Mouse (Mus musculus) macrophage (primary cell): ENCODE results near the gene Uqcrc2. TPM values are rescaled to one million over a fixed set of nuclear protein-coding genes. Genes with fewer than 3 reads are reported as not detected.

Experiments
- H3K27ac ChIP-seq: fragments of 350-480 bp; formaldehyde crosslinking; 2 replicates; pipeline ENCODE4 v1.9.0; 2021
- H3K36me3 ChIP-seq: fragments of 350-480 bp; formaldehyde crosslinking; 2 replicates; pipeline ENCODE4 v1.9.0; 2021; ENCODE audit errors: inconsistent target
- H3K4me3 ChIP-seq: fragments of 350-480 bp; formaldehyde crosslinking; 2 replicates; pipeline ENCODE4 v1.9.0; 2021; ENCODE audit errors: inconsistent target
- H3K79me2 ChIP-seq: fragments of 350-480 bp; formaldehyde crosslinking; 2 replicates; pipeline ENCODE4 v1.9.0; 2021; ENCODE audit errors: inconsistent target
- WGBS: methylation state at CpG from one replicate; pipeline ENCODE4 v1.1.7; 2026; ENCODE audit warnings: inconsistent platforms; ENCODE audit not compliant: missing documents; 5-methylcytosine and 5-hydroxymethylcytosine counted together
- polyA plus RNA-seq: library from polyadenylated mRNA; stranded (reverse); fragments of 250-400 nt; gene quantifications from 3 replicates; pipeline ENCODE4 v1.2.4, GENCODE M21; 2018; ENCODE audit warnings: inconsistent platforms

Uqcrc2 gene
- polyA plus RNA-seq, 1 experiment from 2014 or later, result 108 TPM

DNA sequence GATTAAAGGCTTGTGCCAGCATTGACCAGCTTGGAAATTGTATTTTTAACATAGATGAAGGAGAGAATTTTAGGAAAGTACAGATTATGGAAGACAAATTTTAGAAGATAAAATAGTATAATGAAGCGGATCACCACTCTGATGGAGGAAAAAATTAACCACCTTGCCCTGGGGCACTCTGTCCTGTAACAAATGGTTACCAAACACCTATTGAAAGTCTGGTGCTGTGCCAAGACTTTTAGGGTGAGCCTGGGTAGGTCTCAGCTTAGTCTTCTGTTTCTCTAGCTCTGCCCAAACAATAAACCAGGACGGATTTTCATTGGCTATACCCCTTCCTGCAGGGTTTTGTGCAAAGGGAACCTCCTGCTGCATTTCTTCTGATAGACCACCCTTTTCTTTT is 36.3 kb downstream of the Uqcrc2 start:
- no peak overlapping the region for H3K4me3 ChIP-seq
- H3K79me2 ChIP-seq, result no peaks in the 10 kb centered on the region
- H3K36me3 ChIP-seq, result no peaks in the 10 kb centered on the region
- 88% methylated on average over 2 of the region's 2 CpGs for WGBS
- H3K27ac ChIP-seq, result no peak overlapping the region

DNA sequence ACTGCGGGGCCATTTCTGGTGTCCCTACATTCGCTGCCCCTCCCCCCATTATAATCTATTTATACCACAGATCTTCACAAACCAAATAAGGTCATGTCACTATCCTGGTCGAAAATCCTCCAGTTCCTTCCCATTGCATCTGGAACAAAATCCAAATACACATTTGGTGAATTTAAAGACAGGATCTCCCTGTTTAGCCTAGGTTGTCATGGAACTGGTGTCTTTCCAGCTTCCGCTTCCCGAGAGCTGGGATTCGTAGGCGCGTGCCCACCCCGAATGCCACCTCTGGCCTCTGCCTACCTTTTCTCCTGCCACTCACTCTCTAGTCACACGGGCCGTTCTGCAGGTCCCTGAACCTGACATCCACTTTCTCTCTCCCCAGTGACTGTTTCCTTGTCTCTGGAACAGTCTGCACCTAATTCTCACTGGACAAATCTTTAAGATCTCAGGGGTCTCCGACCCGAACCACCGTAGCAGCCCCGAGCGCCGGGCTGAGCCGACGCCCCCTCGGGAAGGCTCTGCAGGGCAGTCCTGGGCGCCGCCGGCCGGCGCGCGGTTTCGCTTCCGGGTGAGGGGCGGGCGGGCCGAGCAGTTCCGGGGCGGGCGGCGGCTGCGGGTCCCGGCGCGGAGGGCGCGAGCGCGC is 42.1 kb downstream of the Uqcrc2 start, which contains the start of gene Mosmo:
Gene Mosmo (plus strand): TSS at position 618 of the 643 bp plus-strand sequence.
- no peaks in the 10 kb centered on the region for H3K36me3 ChIP-seq
- peak within 1 kb of the TSS; percentile 39 for H3K27ac ChIP-seq
- WGBS, result 0% methylated on average over 13 of the region's 44 CpGs
- peak within 1 kb of the TSS; percentile 85 for H3K4me3 ChIP-seq
- H3K79me2 ChIP-seq, result peaks cover 44% of the 10 kb centered on the region

DNA sequence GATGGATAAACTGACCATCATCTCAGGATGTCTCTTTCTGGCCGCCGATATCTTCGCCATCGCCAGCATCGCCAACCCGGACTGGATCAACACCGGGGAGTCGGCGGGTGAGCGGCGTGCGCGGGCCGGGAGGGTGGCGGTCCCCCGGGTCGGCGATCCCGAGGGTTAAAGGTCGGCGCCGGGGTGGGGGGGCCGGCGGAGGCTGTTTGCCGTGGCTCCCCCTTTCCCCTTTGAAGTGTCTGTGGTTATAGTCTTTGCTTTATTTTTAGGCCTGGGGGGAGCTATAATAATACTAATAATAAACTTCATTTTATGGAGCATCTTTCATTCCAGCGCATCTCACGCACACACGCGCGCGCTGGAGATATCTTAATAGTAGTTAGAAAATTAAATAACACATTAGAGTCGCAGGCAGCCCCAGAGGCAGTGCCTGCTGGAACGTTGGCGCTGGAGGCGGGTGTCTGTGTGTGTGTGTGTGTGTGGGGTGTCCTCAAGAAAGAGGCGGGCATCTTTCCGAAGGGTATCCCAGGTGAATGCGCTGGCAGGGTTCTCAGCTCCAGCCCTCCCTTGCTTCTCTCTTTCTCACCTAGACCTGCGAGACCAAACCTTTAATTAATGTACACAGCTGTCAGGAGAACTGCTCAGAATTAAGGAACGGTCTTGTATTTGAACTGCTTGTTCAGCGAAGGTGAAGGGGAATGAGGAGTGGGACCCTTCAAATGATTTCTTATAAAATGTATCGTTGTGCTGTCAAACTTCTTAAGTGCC is 43.0 kb downstream of the Uqcrc2 start:
- Histone ChIP-seq H3K4me3 (peak overlapping the region; percentile 66), H3K36me3 (no peaks in the 10 kb centered on the region), H3K27ac (no peak overlapping the region), H3K79me2 (peaks cover 52% of the 10 kb centered on the region)
- 2% methylated on average over 32 of the region's 42 CpGs for WGBS

DNA sequence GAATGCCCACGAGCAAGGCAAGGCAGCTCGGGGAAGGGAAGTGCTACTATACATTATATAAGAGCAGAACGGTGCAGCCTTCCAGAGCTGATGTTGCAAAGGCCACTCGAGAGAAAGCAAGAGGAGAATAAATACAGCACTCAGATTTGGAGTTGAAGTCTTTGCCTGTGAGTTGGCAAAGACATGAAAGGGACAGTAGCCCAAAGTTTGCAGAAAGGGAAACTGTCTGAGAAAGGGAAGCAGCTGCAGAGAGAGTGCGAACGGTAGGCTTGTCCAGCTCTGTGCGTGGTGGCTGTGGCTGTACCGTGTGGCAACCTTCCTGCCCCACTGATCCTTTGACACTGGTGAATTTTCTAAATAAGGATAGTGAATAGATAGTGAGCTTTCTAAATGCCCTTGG is 44.0 kb downstream of the Uqcrc2 start:
- 1% methylated on average over 8 of the region's 8 CpGs for WGBS
- no peaks in the 10 kb centered on the region for H3K36me3 ChIP-seq
- peaks cover 63% of the 10 kb centered on the region for H3K79me2 ChIP-seq
- peak overlapping the region; percentile 66; the same call in 1 of the 2 replicates for H3K4me3 ChIP-seq
- H3K27ac ChIP-seq, result no peak overlapping the region

DNA sequence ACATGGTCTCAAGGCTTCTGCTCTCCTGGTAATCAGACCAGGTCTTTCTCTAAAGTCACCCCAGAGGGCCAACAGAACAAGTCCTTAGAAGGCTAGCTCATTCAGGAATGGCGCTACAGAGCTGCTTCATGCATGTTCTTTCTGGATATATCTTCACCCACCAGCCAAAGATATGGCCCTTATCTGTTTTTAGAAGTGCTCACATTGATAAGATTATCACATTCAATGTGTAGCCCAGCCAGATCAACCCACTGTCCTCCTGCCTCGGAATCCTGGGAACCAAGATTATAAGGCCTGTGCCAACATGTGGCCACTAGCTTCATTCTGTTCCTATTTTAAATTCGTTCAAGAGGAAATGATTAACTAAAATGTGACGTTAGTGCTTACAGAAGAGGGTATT is 47.0 kb downstream of the Uqcrc2 start:
- H3K4me3 ChIP-seq, result no peak overlapping the region
- 49% methylated on average over 4 of the region's 4 CpGs for WGBS
- no peak overlapping the region for H3K27ac ChIP-seq
- peaks cover 93% of the 10 kb centered on the region for H3K79me2 ChIP-seq
- H3K36me3 ChIP-seq, result no peaks in the 10 kb centered on the region

DNA sequence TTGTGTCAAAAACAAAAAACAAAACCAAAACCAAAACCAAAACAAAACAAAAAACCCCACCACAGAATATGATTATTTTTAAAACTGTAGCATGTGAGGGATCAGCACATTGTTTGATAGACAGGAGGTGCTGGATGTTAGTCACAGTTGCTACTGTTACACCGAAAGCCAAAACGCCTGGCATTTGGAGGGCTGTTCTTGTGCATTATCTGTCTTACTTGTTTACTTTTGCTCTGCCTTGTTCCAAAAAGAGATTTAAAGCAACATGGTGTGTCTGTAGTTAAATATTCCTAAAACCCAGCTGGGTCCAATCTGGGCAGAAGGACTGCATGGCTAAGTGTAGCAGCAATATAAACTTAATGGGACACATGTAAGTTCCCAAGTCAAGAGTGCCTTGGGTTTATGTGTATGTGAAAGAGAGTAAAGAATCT is 49.8 kb downstream of the Uqcrc2 start:
- Histone ChIP-seq H3K4me3 (no peak overlapping the region), H3K79me2 (peaks cover 92% of the 10 kb centered on the region), H3K36me3 (no peaks in the 10 kb centered on the region), H3K27ac (no peak overlapping the region)
- 94% methylated on average over 2 of the region's 2 CpGs for WGBS

DNA sequence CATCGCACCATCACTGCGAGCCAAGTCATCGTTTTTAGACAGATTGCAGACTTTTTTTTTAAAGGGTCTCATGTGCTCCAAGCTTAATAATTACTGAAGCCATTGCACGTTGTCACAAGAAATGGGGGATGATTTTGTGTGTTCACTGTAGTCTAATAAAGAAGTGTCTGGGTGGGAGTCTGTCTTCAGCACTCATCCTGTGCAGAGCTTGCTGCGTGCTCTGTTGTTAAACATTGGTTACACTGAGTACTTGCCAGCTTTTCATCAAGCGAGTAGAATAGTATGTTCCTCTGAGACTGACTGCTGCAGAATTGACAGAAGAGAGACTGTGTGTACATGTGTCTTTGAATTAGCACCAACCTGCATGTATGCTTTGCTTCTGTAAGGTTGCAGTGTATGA is 50.3 kb downstream of the Uqcrc2 start:
- WGBS, result 94% methylated on average over 6 of the region's 6 CpGs
- H3K27ac ChIP-seq, result no peak overlapping the region
- no peak overlapping the region for H3K4me3 ChIP-seq
- H3K36me3 ChIP-seq, result no peaks in the 10 kb centered on the region
- peaks cover 92% of the 10 kb centered on the region for H3K79me2 ChIP-seq

DNA sequence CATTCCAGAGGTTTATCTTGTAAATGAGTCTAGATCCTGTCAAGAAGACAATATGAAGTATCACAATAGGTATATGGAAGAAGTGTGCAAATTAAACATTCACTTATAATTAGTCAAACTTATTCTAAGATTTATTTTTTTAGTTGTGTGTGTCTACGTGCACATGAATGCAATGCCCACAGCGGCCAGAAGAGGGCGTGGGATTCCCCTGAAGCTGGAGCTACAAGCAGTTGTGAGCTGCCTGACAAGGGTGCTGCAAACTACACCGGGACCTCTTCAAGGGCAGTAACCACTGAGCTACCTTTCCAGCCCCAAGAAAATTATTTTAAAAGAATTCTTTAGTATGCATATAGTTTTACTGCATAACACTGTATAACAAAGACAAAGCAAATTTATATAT is 55.7 kb downstream of the Uqcrc2 start:
- Histone ChIP-seq H3K27ac (no peak overlapping the region), H3K4me3 (no peak overlapping the region), H3K79me2 (peaks cover 72% of the 10 kb centered on the region), H3K36me3 (no peaks in the 10 kb centered on the region; the same call in 1 of the 2 replicates)
- 79% methylated on average over 4 of the region's 4 CpGs for WGBS

DNA sequence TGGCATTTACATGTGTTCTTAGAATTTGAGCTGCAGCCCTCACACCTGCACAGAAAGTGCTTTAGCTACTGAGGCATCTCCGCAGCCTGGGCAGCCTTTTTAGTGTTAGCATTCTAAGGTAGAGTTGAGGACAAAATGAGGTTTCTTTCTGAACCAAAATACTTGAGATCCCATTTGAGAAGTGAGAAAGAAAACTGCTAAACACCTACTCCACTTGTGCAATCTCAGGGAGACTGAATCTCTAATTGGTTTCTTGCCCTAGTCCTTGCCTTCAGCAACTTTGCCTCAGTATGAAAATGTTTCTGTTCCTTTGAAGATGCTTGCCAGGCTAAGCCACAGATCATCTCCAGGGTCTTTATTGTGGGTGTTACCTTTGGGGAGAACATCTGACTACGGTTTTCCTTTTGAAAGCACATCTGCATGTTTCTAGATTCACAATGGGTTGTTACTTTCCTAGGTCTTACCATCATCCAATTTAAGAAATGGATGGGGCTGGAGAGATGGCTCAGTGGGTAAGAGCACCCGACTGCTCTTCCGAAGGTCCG is 58.9 kb downstream of the Uqcrc2 start:
- Histone ChIP-seq H3K36me3 (no peaks in the 10 kb centered on the region; the same call in 1 of the 2 replicates), H3K27ac (no peak overlapping the region), H3K79me2 (peaks cover 40% of the 10 kb centered on the region; the same call in 1 of the 2 replicates), H3K4me3 (no peak overlapping the region)
- WGBS, result 90% methylated on average over 2 of the region's 5 CpGs

DNA sequence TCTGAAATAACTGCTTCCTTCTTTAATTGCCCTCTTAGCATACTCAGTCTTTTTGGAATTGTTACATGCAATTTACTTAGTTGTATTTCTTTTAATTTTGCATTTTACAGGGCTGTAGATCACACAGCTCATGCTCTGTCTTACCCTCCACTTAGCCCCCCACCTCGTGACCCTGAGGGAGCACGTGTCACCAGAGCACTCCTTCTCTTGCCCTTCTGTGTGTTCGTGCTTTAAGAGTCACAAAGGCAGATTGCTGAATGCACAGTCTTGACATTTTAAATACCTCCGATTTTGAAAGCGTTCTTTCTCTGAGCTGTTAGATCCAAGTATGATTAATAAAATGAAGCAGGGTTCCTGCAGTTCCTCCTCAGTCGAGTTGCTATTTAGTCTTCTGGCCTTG is 60.2 kb downstream of the Uqcrc2 start:
- H3K79me2 ChIP-seq, result peaks cover 42% of the 10 kb centered on the region; the same call in 1 of the 2 replicates
- WGBS, result 92% methylated on average over 6 of the region's 6 CpGs
- H3K27ac ChIP-seq, result no peak overlapping the region
- no peak overlapping the region for H3K4me3 ChIP-seq
- H3K36me3 ChIP-seq, result no peaks in the 10 kb centered on the region; the same call in 1 of the 2 replicates

DNA sequence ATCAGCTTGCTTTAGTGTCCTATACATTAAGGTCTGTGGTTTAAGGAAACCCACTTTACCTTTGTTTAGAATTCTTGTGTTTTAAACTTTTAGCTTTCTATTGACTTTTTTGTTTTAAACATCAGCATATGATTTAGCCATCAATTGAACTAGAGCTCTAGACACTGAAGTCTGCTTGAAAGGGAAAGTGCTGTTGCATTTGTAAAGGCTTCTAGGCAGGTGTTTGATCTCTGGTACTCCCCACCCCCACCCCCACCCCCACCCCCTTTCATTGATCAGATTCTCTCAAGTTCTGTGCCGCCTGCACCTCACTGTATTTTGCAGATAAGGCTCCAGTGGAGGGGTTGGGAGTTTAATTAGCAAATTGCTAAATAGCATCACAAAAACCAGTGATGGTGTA is 60.7 kb downstream of the Uqcrc2 start:
- Histone ChIP-seq H3K27ac (no peak overlapping the region), H3K36me3 (no peaks in the 10 kb centered on the region; the same call in 1 of the 2 replicates), H3K79me2 (peaks cover 42% of the 10 kb centered on the region; the same call in 1 of the 2 replicates), H3K4me3 (no peak overlapping the region)
- WGBS, result 90% methylated on average over 1 of the region's 1 CpGs

DNA sequence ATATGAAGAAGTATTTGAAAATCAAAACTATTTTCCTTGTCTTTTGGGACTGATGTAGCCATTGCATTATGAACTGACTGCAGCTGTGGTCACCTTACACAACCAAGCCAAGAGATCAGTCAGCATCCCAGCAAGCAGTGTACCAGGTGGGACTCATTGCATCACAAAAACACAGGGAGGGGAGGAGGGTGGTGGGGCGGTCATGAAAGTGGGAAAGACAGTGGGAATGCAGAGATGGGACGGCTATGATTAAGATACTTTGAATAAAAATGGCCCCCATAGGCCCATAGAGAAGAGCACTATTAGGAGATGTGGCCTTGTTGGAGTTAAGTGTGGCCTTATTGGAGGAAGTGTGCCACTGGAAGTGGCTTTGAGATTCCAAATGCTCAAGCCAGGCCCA is 61.4 kb downstream of the Uqcrc2 start:
- Histone ChIP-seq H3K36me3 (no peaks in the 10 kb centered on the region; the same call in 1 of the 2 replicates), H3K4me3 (no peak overlapping the region), H3K27ac (no peak overlapping the region), H3K79me2 (peaks cover 39% of the 10 kb centered on the region; the same call in 1 of the 2 replicates)
- WGBS, result 100% methylated on average over 2 of the region's 2 CpGs

DNA sequence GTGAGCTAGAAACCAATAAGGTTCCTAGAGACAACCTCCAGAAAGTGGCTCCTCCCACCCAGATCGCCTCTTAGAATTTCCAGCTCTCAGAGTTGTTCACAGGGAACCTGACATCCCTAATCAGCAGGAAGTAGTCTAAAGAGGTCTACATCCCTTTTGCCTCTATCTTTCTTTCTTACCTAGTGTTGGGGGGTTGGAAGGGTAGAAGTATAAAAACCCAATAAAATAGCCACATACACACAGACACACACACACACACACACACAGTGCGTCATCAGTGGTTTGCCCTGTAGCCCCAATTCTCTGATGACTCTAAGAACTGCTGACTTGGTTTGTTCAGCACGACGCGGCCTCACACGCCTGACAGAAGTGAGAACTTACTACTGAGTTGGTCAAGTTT is 64.6 kb downstream of the Uqcrc2 start:
- Histone ChIP-seq H3K36me3 (no peaks in the 10 kb centered on the region), H3K4me3 (no peak overlapping the region), H3K79me2 (peaks cover 21% of the 10 kb centered on the region; the same call in 1 of the 2 replicates), H3K27ac (no peak overlapping the region)
- 88% methylated on average over 6 of the region's 6 CpGs for WGBS

DNA sequence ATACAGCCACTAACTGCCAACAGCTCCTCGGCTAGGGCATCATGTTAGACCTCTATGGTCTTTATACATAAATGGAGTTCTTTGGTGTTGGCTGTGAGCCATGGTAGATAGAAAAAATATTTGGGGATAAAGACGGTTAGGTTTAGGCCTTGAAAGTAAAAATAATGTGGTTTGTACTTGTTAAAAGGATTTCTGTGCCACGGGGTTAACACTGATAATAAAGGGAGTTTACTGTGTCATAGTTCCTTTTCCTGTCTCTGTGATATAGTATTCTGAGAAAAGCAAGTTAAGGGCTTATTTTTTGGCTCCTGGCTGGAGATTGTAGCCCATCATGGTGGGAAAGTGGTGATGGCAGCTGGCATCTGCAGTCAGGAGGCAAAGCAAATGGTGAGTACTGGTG is 68.9 kb downstream of the Uqcrc2 start:
- H3K36me3 ChIP-seq, result no peaks in the 10 kb centered on the region
- WGBS, result 35% methylated on average over 2 of the region's 3 CpGs
- H3K79me2 ChIP-seq, result peaks cover 18% of the 10 kb centered on the region; the same call in 1 of the 2 replicates
- no peak overlapping the region for H3K4me3 ChIP-seq
- H3K27ac ChIP-seq, result no peak overlapping the region
